Mouse (Mus musculus) ovary, postnatal 36 days (tissue): Measurements from ENCODE around the gene Lrrc46.

Experiments used
- DNase-seq: peaks from one replicate; pipeline ENCODE4 v3.0.0; 2022; ENCODE audit warnings: low spot score, mixed read lengths

Lrrc46 gene

GRCm38 (mm10) chr11:97049492-97050085 is 8.4 kb upstream of the Lrrc46 start:
- no peak for DNase-seq

DNA sequence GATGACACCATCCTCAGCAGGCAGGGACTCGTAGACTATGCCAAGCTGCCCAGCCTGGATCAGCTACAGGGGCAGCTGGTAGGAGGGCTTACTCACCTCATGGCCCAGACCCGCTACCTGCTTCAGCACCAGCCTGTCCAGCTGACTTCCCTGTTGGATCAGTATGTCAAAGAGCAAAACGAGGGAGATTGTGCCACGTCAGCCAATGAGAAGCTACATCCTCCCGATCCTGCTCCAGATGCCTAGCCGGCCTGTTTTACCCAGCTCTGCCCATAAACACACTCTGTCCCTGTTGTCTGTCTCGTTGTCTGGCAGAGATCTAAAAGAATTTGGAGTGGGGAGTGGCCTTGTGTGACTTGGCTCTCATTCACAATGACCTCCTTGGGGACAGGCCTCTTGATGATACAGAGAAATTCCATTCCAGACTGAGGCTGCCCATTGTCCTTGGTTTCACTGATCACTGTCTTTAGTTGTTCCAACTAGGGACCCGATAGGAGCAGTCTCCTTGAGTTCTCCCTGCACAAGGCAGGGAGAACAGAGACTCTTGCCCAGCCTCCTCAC is 7.0 kb upstream of the Lrrc46 start:
- no peak for DNase-seq

DNA sequence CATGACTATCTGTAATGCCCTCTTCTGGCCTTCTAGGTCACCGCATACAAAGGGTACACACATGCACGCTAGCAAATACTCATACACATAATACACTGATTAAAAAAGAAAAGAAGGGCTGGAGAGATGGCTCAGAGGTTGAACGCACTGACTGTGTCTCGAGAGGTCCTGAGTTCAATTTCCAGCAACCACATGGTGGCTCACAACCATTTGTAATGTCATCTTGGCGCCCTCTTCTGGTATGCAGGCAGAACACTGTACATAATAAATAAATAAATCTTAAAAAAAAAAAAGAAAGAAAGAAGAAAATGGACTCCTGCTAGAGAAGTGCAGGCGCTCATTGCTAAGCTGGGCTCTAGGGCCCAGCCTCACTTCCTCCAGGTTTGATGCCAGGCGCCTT is 4.7 kb upstream of the Lrrc46 start:
- no peak for DNase-seq

GRCm38 (mm10) chr11:97044902-97045301 is 3.7 kb upstream of the Lrrc46 start:
- DNase-seq: no peak

GRCm38 (mm10) chr11:97040301-97041021 is 746 bp downstream of the Lrrc46 start:
- DNase-seq: no peak

- DNase-seq: no peak
Measured at GRCm38 (mm10) chr11:97038881-97039280, 2.3 kb downstream of the Lrrc46 start.

DNA sequence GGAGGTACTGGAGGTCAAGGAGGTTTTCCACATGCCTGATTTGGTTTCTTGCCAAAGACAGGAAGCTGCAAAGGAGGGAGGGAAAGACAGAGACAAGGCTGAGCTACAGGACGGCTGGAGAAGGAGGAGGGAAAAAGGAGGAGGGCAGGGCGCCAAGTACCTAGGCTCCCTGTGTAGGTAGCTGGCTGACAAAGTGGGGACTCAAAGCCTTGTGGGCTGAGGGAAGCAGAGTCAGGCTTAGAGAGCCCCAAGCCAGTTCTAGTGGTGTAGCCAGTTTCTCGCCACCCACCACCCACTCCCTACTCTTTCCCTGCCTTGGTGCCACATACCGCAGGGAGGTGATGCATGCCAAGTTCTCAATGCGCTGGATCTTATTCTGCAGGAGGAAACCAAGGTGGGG is 5.1 kb downstream of the Lrrc46 start:
- no peak for DNase-seq

DNA sequence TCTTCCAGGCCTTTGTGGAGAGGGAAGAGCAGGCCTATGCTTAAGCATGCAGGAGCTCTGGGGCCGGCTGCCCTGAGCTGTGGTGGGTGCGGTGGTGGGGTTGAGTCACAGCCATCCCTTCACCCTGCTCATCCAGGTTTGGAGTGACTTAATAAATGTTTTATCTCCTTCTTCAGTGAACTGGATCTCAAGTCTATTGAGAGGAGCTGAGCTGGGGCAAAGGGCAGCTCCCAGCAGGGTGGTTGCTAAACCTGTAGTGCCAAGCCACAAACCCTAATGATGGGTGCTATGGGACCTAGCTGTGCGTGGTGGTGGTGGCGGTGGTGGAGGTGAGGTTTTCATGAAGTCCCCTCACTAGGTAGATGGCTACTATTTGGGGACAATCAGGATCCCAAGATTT is 7.4 kb downstream of the Lrrc46 start:
- DNase-seq: no peak

- no peak for DNase-seq
Measured at GRCm38 (mm10) chr11:97032499-97032898, 8.7 kb downstream of the Lrrc46 start.

GRCm38 (mm10) chr11:97031977-97032376 is 9.2 kb downstream of the Lrrc46 start:
- no peak for DNase-seq

- DNase-seq: no peak
Measured at GRCm38 (mm10) chr11:97030426-97030825, 10.8 kb downstream of the Lrrc46 start.

- DNase-seq: peak; percentile 76
Measured at GRCm38 (mm10) chr11:97029686-97030417, 11.4 kb downstream of the Lrrc46 start, which contains the start of gene Scrn2. Gene Scrn2 (plus strand): TSS chr11:97029938.

- DNase-seq: peak; percentile 84
Measured at GRCm38 (mm10) chr11:97025721-97026344, 15.4 kb downstream of the Lrrc46 start.

- peak; percentile 34 for DNase-seq
Measured at GRCm38 (mm10) chr11:97024977-97025376, 16.2 kb downstream of the Lrrc46 start.

DNA sequence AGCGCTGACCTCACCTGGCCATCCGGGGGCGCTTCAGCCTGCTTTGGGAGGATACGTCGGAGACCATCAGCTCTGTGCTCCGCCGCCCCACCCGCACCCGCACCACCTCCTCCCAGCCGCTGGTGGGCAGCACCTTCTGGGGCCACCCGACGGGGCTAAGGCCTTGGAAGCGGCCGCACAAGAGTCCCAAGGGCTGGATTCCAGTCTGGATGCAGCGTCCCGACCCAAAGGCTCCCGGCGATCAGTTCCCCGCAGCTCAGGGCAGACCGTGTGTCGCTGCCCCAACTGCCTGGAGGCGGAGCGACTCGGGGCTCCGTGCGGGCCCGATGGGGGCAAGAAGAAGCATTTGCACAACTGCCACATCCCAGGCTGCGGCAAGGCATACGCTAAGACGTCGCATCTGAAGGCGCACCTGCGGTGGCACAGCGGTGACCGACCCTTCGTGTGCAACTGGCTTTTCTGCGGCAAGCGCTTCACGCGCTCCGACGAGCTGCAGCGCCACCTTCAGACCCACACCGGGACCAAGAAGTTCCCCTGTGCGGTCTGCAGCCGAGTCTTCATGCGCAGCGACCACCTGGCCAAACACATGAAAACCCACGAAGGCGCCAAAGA is 19.2 kb downstream of the Lrrc46 start:
- peak; percentile 75 for DNase-seq

GRCm38 (mm10) chr11:97021121-97021765 is 20.0 kb downstream of the Lrrc46 start:
- DNase-seq: no peak

- no peak for DNase-seq
Measured at GRCm38 (mm10) chr11:97019345-97019708, 21.9 kb downstream of the Lrrc46 start.

- no peak for DNase-seq
Measured at GRCm38 (mm10) chr11:97018583-97019344, 22.4 kb downstream of the Lrrc46 start.

- DNase-seq: no peak
Measured at GRCm38 (mm10) chr11:97017696-97018582, 23.3 kb downstream of the Lrrc46 start.
